Mouse (Mus musculus): ENCODE measurements around the gene Exoc3l4.

- TF ChIP-seq CTCF (IDR thresholded peaks at IDR 0.05): peak; percentile 33
- TF ChIP-seq EP300 (IDR thresholded peaks at IDR 0.05): no peak
These were observed 58.3 kb downstream of the Exoc3l4 start for GRCm38 (mm10) chr12:111474893-111475643.
